Mouse (Mus musculus): Measurements from ENCODE around the gene Mxd4. TPM values are rescaled to one million over a fixed set of nuclear protein-coding genes. Genes with fewer than 3 reads are reported as not detected.

The Mxd4 gene
- polyA plus RNA-seq (2012; rRNA removed): 67.3 and 78.8 TPM in 2 replicates

DNA sequence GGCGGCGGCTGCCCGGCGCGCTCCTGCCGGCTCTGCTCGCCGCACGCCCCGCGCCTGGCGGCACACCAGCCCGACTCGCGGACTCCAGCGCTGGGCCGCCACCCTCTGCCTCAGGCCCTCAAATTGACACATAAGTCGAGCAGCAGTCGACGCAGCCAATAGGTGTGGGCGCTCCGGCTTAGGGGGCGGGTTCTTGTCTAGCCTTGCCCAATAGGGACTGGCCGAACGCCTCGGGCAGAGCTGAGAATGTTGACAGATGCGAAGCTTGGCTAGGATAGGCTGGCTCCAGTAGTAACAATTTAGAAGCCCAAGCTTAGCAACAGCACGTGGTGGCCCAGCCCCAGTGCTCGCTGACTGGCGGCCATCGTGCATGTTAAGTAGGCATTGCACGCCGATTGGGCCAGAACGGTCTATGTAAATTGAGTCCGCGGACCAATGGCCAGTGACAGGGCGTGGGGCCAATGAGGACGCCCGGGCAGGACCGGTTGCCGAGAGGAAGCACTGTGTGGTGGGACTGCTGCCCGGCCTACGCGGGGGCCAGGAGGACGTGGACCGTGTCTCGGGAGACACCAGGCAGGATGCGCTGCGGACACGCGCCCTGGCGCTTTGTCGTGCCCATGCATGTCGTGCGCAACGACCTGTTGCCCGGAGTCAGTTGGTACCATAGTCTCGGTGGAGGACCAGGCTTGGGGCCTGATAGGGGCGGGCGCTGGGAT lies at the start of gene Mxd4:
TSS of gene Mxd4 (minus strand) at position 120 of the 716 bp plus-strand sequence.

DNA sequence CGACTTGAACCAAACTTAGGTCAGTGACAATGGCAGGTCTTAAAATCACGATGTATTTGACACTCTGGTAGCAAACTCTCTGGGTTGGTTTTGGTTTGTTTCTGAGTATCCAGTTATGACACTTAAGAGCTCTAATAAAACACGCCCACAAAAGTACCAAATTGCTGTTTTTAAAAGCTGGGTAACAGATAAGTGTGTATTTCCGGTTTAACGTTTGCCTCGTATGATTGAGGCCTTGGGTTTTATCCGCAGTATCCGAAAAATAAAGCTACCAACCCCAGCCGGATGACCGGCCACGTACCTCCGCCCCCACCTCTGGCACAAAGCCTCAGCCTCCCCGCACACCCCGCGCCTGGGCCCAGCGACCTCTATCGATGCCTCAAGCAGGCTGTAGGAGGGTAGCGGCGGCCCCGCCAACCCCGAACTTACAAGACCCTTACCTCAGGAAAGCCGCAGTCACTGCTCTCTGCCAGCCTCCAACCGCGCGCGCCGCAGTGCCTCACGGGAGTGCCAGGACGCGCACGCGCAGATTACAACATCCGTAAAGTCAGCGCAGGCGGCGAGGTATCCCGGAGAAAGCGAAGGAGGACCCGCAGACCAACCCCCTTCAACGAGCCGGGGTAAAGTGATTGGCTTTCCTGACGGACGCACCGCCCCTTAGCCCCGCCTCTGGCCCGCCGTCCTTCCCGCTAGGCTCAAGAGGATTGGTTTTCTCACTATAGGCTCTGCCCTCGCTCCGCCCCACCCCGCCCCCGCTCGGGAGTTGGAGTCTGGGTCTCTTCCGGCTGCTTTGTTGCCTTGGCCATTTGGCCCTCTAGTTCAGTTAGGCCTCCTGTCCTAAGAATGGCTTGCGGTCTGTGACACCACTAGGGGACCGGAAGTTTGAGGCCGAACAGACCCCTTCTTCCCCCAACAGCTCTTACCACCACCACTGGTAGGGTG lies 18.3 kb downstream of the Mxd4 start, which contains the start of the genes Poln and Haus3:
TSS of gene Poln (minus strand) at position 499 of the 942 bp plus-strand sequence.
TSS of gene Haus3 (minus strand) at position 578 of the 942 bp plus-strand sequence.

Other genes with a start within 250 kb of the Mxd4 start
- gene Gm1673, start 204.3 kb downstream of the Mxd4 start, polyA plus RNA-seq (2012; rRNA removed): 9.2 and 33.3 TPM in 2 replicates
- gene Nat8l, start 191.7 kb downstream of the Mxd4 start, polyA plus RNA-seq (2012; rRNA removed): 0.52 and 0.74 TPM in 2 replicates
- 0.92 TPM in 1 of 2 replicates, not detected in the other for gene Poln, start 18.3 kb downstream of the Mxd4 start, polyA plus RNA-seq (2012; rRNA removed)
- 0.03 TPM in 1 of 2 replicates, not detected in the other for gene Haus3, start 18.2 kb downstream of the Mxd4 start, polyA plus RNA-seq (2012; rRNA removed)
- 2.1 and 2.5 TPM in 2 replicates for gene Zfyve28, start 100.7 kb upstream of the Mxd4 start, polyA plus RNA-seq (2012; rRNA removed)
- gene Cfap99, start 100.9 kb upstream of the Mxd4 start, polyA plus RNA-seq (2012; rRNA removed): not detected in 2 replicates
- 15.8 and 18.4 TPM in 2 replicates for gene Rnf4, start 148.6 kb upstream of the Mxd4 start, polyA plus RNA-seq (2012; rRNA removed)
- gene Fam193a, start 182.2 kb upstream of the Mxd4 start, polyA plus RNA-seq (2012; rRNA removed): 6.6 and 10.2 TPM in 2 replicates